Mouse (Mus musculus) G1E (cell line): ENCODE measurements around the gene Gm5460. TPM values are rescaled to one million over a fixed set of nuclear protein-coding genes. Genes with fewer than 3 reads are reported as not detected.

Experiments used
- ATAC-seq: 2 replicates; pipeline ENCODE4 v1.8.0; 2016; ENCODE audit warnings: mild to moderate bottlenecking; ENCODE audit not compliant: insufficient number of reproducible peaks, poor library complexity, low FRiP score, severe bottlenecking; ENCODE audit errors: extremely low read depth
- DNase-seq: peaks from one replicate; pipeline ENCODE4 v3.0.0; 2012; ENCODE audit warnings: low spot score
- H3K27me3 ChIP-seq: 2 replicates; pipeline ENCODE4 v1.6.1; 2012; ENCODE audit warnings: mild to moderate bottlenecking, low read length, inconsistent platforms; ENCODE audit not compliant: insufficient read depth
- H3K36me3 ChIP-seq: replicated peaks from 2 replicates; pipeline ENCODE3; 2012; ENCODE audit warnings: mild to moderate bottlenecking, inconsistent platforms
- H3K4me1 ChIP-seq: 2 replicates; pipeline ENCODE4 v1.6.1; 2012; ENCODE audit warnings: low read depth, low read length, inconsistent platforms, mixed read lengths; ENCODE audit not compliant: insufficient read depth
- H3K4me3 ChIP-seq: 2 replicates; pipeline ENCODE4 v1.5.1; 2012; ENCODE audit warnings: low read depth, mild to moderate bottlenecking, inconsistent platforms, low read length, moderate library complexity, mixed read lengths
- H3K9me3 ChIP-seq: replicated peaks from 2 replicates; pipeline ENCODE4 v1.6.1; 2012; ENCODE audit warnings: inconsistent platforms
- CTCF ChIP-seq: IDR thresholded peaks from 2 replicates; pipeline ENCODE4 v1.5.1; 2012; ENCODE audit warnings: low read depth, low read length, inconsistent platforms, mixed read lengths
- GATA1 ChIP-seq: IDR thresholded peaks from 2 replicates; pipeline ENCODE4 v1.6.1; 2012; ENCODE audit warnings: borderline replicate concordance, low read length, inconsistent platforms, mixed read lengths
- GATA2 ChIP-seq: IDR thresholded peaks from 2 replicates; pipeline ENCODE4 v1.6.1; 2012; ENCODE audit warnings: low read depth, low read length, inconsistent platforms, borderline replicate concordance
- POLR2AphosphoS5 ChIP-seq: IDR thresholded peaks from 2 replicates; pipeline ENCODE4 v1.6.1; 2012; ENCODE audit warnings: low read depth, low read length, inconsistent platforms; ENCODE audit not compliant: insufficient replicate concordance
- TAL1 ChIP-seq: conservative IDR thresholded peaks from 2 replicates; pipeline ENCODE4 v1.6.1; 2012; ENCODE audit warnings: low read depth, low read length, inconsistent platforms, mixed read lengths
- polyA plus RNA-seq: library from polyadenylated mRNA; stranded (reverse); fragments of >175 nt; gene quantifications from 2 replicates; pipeline ENCODE4 v1.2.3, GENCODE M21; 2012
- total RNA-seq, 2 experiments: library from RNA; stranded (forward) in 1 of 2; stranded (reverse) in 1 of 2; fragments of 200-1000 nt in 1 of 2; fragments of >200 nt in 1 of 2; fragmentation: Nextera tagmentation in 1 of 2; gene quantifications; 2 replicates each; pipeline ENCODE4 v1.2.3; 2014 to 2017

Gene Gm5460
- total RNA-seq (2014; fragmentation: Nextera tagmentation), result not detected in 2 replicates
- 0.17 TPM in 1 of 2 replicates, not detected in the other for total RNA-seq (2017)
- polyA plus RNA-seq, result not detected in 2 replicates

DNA sequence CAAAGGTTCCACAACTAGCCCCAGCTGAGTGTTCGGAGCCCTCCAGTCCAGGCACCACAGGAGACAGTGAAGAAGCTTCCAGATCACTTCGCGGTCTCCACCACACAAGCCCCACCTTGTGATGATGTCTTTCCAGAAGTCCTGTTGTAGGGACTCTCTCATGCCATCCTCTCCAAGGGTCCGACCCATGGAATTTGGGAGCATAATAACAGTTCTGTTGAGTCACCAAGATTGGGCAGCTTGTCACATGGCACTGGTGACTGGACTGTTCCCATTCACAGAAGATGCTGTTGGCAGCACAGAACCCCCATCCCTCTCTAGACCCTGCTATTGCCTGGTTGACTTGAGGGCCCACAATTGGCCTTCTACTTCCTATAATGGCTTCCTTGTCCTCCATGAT is at the start of gene Gm5460:
Gm5460 (plus strand) TSS at position 378 of the 400 bp plus-strand sequence.
- ATAC-seq (no peak), DNase-seq (no peak)

DNA sequence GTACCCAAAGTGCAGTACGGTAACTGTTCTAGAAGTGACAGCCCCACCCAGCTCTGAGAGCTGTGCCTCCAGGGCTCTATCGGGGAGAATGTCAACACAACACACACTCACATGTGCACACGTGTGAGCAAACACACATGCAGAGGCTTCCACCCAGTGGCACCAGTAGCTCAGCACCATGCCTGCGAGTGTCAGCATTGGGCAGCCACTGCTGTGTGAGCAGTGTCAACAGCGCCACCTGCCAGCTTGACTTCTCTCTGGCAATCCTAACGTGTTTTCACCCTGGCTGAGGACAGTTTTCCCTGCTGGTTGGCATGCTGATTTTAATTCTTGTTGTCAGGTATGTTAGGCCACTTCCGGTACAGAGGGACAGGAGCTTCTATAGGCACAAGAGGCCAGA is 43.9 kb upstream of the Gm5460 start:
- Histone ChIP-seq H3K36me3 (no peaks in the 10 kb centered on the region), H3K4me3 (no peak overlapping the region), H3K4me1 (no peaks in the 10 kb centered on the region), H3K9me3 (peaks cover 69% of the 10 kb centered on the region), H3K27me3 (no peaks in the 10 kb centered on the region)
- ATAC-seq (no peak), DNase-seq (no peak)
- TF ChIP-seq TAL1 (no peak), GATA1 (no peak), POLR2AphosphoS5 (no peak), CTCF (no peak), GATA2 (no peak)

More for the DNA sequence above, at the start of gene Gm5460:
- H3K36me3 ChIP-seq, result no peaks in the 10 kb centered on the region
- H3K9me3 ChIP-seq, result peaks cover 32% of the 10 kb centered on the region
- TF ChIP-seq CTCF, result no peak
- no peak for TF ChIP-seq GATA1
- no peaks in the 10 kb centered on the region for H3K4me1 ChIP-seq
- no peak within 1 kb of the TSS for H3K4me3 ChIP-seq
- H3K27me3 ChIP-seq, result no peaks in the 10 kb centered on the region

- DNase-seq, result no peak
- ATAC-seq, result no peak
- Histone ChIP-seq H3K4me3 (no peak overlapping the region), H3K36me3 (no peaks in the 10 kb centered on the region), H3K4me1 (no peaks in the 10 kb centered on the region), H3K9me3 (peaks cover 74% of the 10 kb centered on the region), H3K27me3 (no peaks in the 10 kb centered on the region)
- TF ChIP-seq GATA1 (no peak), POLR2AphosphoS5 (no peak), GATA2 (no peak), CTCF (no peak), TAL1 (no peak)
Measured at GRCm38 (mm10) chr14:33974752-33975151, 41.8 kb upstream of the Gm5460 start.

DNA sequence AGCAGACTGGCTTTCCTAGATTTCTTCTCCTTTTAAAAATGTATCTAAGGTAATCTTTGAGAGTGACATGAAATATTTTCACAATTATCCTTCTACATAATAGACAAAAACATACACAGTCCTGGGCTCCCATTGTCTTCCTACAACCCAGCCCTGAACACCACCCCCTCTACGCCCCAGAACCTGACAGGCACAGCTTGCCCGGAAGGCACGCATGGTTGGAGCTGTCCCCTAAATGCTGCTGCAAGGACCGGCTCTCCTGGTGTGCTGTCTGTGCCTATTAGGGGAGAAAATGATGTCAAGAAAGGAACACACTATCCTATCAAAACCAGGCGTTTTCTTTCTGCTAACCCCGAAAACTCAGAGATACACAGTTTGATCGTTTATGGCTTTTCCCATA is 38.8 kb upstream of the Gm5460 start:
- no peaks in the 10 kb centered on the region for H3K36me3 ChIP-seq
- no peaks in the 10 kb centered on the region for H3K27me3 ChIP-seq
- peaks cover 50% of the 10 kb centered on the region for H3K9me3 ChIP-seq
- ATAC-seq, result no peak
- DNase-seq, result no peak
- H3K4me3 ChIP-seq, result no peak overlapping the region
- H3K4me1 ChIP-seq, result no peaks in the 10 kb centered on the region
- no peak for TF ChIP-seq CTCF
- no peak for TF ChIP-seq TAL1
- no peak for TF ChIP-seq POLR2AphosphoS5
- no peak for TF ChIP-seq GATA1
- TF ChIP-seq GATA2, result no peak

DNA sequence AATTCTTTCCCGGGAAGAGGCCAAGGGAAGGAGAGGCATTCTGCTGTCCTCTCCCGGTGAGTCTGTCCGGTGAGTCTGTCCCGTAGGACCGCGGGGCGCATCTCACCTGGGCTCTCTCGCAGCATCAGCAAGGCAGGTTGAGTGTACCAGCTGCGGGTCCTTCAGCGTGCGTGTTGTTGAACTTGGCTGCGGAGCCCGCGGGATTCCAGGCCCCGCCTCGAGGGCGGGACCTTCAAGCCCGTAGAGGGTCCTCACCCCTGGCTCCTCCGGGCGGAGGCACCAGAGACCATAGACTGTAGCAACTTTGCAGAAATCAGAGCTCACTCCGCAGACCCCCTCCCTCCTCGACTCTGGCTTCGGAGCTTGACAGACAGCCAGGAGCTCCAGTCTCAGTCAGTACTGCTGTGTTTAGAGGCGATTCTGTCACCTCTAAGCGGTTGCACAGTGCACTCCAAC is 37.9 kb upstream of the Gm5460 start, which contains the start of gene Zfp488:
Zfp488 (minus strand) TSS at position 161 of the 456 bp plus-strand sequence.
- Histone ChIP-seq H3K27me3 (no peaks in the 10 kb centered on the region), H3K4me3 (no peak within 1 kb of the TSS)

DNA sequence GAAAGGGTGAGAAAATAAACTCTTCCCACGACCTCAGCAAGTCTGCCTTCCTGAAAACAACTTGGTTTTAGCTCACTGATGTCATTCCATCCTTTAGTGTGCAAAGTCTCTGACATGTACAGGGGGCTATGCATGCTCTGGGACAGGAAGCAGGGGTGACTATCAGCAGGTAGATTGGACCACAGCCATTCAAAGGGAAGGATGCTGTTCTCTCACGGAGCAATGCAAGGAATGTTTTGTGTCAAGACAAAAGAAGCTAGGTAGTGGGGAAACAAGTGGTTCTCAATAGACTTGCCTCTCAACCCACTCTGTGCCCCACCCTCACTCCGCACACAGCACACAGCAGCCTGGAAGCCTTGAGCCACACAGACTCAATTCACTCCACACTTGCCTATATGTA is 27.4 kb upstream of the Gm5460 start:
- ATAC-seq (no peak), DNase-seq (no peak)
- Histone ChIP-seq H3K36me3 (no peaks in the 10 kb centered on the region), H3K4me3 (no peak overlapping the region), H3K4me1 (no peaks in the 10 kb centered on the region), H3K27me3 (no peaks in the 10 kb centered on the region), H3K9me3 (peaks cover 50% of the 10 kb centered on the region)
- no peak for TF ChIP-seq GATA1
- TF ChIP-seq POLR2AphosphoS5, result no peak

More for the DNA sequence above, 37.9 kb upstream of the Gm5460 start, which contains the start of gene Zfp488:
- DNase-seq (no peak), ATAC-seq (no peak)
- no peaks in the 10 kb centered on the region for H3K4me1 ChIP-seq
- peaks cover 42% of the 10 kb centered on the region for H3K9me3 ChIP-seq
- no peaks in the 10 kb centered on the region for H3K36me3 ChIP-seq
- TF ChIP-seq GATA1 (no peak), POLR2AphosphoS5 (no peak), TAL1 (no peak)

GRCm38 (mm10) chr14:33991971-33992370 is 24.6 kb upstream of the Gm5460 start:
- Histone ChIP-seq H3K9me3 (peaks cover 66% of the 10 kb centered on the region), H3K4me3 (no peak overlapping the region), H3K27me3 (no peaks in the 10 kb centered on the region), H3K36me3 (no peaks in the 10 kb centered on the region), H3K4me1 (no peaks in the 10 kb centered on the region)
- TF ChIP-seq GATA2, result no peak
- TF ChIP-seq CTCF, result no peak
- no peak for TF ChIP-seq POLR2AphosphoS5
- TF ChIP-seq GATA1, result no peak
- TF ChIP-seq TAL1, result no peak
- DNase-seq (no peak), ATAC-seq (no peak)
